Mouse (Mus musculus): ENCODE results near the gene Tmem102.

DNA sequence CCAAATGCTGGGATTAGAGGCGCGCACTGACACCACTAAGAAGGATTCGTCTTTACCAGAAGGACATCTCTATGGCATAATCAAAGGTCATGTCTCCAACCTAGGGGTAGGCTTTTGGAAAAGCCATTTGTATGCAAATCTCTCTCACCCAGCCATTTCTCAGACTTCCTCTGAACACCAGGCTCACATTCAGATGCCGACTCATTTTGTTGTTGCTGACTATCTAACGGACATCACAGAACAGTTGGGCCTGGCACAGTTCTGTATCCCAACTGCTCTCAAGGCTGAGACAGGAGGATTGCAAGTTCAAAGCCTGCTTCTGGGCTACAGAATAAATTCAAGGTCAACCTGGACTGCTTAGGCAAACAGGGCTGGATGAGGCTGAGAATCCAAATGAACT, 18.1 kb downstream of the Tmem102 start:
- TF ChIP-seq CTCF (conservative IDR thresholded peaks at IDR 0.05; ENCODE audit: low read length) (no peak), POU5F1 (IDR thresholded peaks at IDR 0.05; ENCODE audit: borderline replicate concordance, low read length) (no peak), NANOG (IDR thresholded peaks at IDR 0.05; ENCODE audit: borderline replicate concordance, low read length) (no peak)
